Mouse (Mus musculus): ENCODE measurements around the gene Vmn2r37. TPM values are rescaled to one million over a fixed set of nuclear protein-coding genes. Genes with fewer than 3 reads are reported as not detected.
"Not testable (repeated sequence)": the region's sequence is repeated elsewhere in the genome, so short reads cannot be mapped to it uniquely, and the experiment has no call there.

Vmn2r37 gene
- total RNA-seq (2021) = not detected
- long read RNA-seq, experiment 1 = 0 reads
- long read RNA-seq, experiment 2 = 0 reads

- intact Hi-C loops (cut with DNase I); DNase-seq: not testable (repeated sequence)
Measured at GRCm38 (mm10) chr7:9223553-9223952, at the start of gene Vmn2r37. Gene Vmn2r37 (minus strand): TSS chr7:9223653.

Other genes with a start within 250 kb of the Vmn2r37 start
- gene Vmn2r39, start 192.9 kb downstream of the Vmn2r37 start, total RNA-seq (2021) = not detected
- not detected for gene Vmn2r38, start 125.8 kb downstream of the Vmn2r37 start, total RNA-seq (2021)

Measured in heart, postnatal 14 days (tissue).